Mouse (Mus musculus) gastrocnemius, postnatal 14 days (tissue): Measurements from ENCODE around the gene Ltbp3. TPM values are rescaled to one million over a fixed set of nuclear protein-coding genes. Genes with fewer than 3 reads are reported as not detected.

Experiments used
- DNase-seq: peaks from one replicate; pipeline ENCODE4 v3.0.0; 2021; ENCODE audit warnings: mixed read lengths
- intact Hi-C: fragments of 180-260 bp; cut with DNase I; formaldehyde crosslinking; loops from one replicate; pipeline ENCODE4 v1.15.1; 2025; ENCODE audit warnings: low total_unique reads
- total RNA-seq, 2 experiments: library from RNA; stranded (reverse); gene quantifications; 2 replicates each; pipeline ENCODE4 v1.2.3; 2021

Ltbp3 gene
- total RNA-seq, 2 experiments from 2014 or later = 57.0 to 66.4 TPM

DNA sequence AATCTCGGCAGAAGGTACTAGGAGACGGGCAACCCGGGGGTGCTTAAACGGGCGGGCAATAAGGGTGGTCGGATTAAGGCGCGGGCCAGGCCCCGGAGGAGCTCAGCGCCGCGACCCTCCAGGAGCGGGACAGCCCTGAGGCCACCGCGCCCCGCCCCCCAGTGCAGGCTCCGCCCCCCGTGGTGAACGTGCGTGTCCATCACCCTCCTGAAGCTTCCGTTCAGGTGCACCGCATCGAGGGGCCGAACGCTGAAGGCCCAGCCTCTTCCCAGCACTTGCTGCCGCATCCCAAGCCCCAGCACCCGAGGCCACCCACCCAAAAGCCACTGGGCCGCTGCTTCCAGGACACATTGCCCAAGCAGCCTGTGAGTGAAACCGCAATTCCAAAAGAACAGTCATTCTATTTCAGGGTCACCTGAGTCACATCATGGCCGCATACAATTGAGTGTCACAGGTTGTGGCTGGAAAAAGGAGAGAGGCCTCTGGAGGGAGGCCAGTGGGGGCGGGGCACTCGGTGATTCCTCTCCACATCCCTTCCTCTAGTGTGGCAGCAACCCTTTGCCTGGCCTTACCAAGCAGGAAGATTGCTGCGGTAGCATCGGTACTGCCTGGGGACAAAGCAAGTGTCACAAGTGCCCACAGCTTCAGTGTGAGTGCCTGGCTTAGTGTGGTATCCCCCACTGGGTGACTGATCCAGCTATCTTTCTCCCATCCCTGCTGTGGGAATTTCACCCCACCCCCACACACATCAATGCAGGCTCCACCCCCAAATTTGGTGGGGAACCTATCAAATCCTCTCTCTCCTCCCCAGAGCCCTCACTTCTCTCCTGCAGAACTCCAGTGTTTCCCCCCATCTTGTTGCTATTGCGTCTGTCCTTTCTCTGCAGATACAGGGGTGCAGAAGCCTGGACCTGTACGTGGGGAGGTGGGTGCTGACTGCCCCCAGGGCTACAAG lies 5.3 kb downstream of the Ltbp3 start:
- no peak for DNase-seq
- intact Hi-C loops = no loop called here

DNA sequence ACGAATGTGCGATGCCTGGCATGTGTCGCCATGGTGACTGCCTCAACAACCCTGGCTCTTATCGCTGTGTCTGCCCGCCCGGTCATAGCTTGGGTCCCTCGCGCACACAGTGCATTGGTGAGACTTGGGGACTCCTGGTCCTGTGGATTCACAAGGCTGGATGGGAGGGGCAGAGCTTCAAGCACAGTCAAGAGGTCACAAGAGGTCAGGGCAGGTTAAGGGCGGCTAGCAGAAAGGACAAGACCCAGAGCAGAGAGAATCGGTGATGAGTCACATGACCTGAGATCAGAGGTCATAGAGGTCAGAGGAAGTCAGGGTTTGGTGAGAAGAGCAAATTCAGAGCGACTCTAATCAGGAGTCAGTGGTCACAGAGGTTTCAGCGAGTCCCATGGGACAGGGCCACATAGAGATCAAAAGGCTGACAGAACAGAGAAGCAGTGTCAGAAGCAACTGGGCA lies 6.2 kb downstream of the Ltbp3 start:
- DNase-seq = no peak
- intact Hi-C loops = no loop called here

DNA sequence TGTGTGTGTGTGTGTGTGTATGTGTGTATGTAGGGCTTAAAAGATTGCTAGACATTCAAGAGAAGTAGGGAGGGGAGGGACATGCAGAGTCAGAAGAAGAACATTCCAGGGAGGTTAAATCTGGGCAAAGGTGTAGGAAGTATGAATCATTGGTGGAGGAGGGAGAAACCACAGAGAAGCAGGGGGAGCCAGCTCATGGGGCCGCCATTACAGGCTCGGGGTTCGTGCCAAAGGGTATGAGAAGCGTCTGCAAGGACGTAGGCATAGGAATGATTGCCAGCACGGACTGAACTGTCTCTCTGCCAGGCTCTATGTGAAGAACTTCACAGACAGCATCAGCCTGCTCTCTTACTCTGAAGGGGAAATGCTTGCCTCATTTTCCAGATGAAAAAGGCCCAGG lies 8.8 kb downstream of the Ltbp3 start:
- intact Hi-C loops = no loop called here
- DNase-seq = no peak

DNA sequence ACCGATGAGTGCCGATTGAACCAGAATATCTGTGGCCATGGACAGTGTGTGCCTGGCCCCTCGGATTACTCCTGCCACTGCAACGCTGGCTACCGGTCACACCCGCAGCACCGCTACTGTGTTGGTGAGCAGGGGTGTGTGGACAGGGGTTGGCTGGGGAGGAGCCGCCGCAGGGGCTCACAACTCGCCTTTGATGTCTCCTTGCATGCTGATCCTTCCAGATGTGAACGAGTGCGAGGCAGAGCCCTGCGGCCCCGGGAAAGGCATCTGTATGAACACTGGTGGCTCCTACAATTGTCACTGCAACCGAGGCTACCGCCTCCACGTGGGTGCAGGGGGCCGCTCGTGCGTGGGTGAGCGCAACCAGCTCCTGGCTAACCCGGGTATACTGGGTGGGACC lies 10.2 kb downstream of the Ltbp3 start:
- DNase-seq = no peak
- intact Hi-C loops = no loop called here

DNA sequence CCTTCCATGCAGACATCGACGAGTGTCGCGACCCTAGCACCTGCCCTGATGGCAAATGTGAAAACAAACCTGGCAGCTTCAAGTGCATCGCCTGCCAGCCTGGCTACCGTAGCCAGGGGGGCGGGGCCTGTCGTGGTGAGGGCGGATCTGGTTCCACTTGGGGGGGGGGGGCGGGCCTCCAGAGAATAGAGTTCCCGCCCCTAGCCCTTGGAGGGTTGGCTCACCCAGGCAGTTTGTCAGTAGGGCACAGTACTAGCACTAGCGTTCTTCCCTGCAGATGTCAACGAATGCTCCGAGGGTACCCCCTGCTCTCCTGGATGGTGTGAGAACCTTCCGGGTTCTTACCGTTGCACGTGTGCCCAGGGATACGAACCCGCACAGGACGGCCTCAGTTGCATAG lies 11.0 kb downstream of the Ltbp3 start:
- intact Hi-C loops = no loop called here
- no peak for DNase-seq

DNA sequence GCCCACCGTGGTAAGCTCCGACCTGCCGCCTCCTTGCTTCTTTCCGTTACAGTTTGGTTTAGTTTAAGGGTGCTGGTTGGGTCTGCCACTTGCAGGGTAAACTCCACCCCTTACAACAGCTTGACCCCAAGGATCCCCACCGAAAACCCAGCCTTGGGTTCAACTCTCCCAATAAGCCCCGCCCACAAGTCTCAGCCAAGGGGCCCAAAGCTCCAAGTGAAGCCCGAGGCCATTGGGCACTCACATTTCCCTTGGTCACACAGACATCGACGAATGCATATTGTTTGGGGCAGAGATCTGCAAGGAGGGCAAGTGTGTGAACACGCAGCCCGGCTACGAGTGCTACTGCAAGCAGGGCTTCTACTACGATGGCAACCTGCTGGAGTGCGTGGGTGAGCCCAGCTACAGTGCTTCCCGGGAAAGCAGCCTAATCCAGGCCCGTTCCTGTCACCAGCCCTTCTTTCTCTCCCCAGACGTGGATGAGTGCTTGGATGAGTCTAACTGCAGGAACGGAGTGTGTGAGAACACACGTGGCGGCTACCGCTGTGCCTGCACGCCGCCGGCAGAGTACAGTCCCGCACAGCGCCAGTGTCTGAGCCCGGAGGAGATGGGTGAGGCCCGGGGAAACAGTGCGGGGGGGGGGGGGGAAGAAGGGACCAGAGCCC lies 15.7 kb downstream of the Ltbp3 start:
- intact Hi-C loops = no loop called here
- no peak for DNase-seq

DNA sequence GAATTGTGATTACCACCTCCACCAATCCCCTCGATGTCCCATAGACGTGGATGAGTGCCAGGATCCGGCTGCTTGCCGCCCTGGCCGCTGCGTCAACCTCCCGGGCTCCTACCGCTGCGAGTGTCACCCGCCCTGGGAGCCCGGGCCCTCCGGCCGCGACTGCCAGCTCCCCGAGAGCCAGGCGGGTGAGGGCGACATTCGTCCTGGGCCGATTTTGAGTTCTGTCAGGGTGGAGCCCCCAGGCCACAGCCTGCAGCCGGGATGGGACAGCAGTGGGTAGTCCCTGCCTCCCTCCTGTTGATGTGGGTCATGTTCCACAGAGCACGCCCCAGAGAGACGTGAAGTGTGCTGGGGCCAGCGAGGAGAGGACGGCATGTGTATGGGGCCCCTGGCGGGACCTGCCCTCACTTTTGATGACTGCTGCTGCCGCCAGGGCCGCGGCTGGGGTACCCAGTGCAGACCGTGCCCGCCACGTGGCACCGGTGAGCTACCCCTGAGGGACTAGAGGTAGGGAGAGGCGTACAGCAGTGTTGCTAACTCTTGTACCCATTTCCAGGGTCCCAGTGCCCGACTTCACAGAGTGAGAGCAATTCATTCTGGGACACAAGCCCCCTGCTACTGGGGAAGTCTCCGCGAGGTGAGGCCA lies 16.4 kb downstream of the Ltbp3 start:
- intact Hi-C loops = no loop called here
- no peak for DNase-seq

DNA sequence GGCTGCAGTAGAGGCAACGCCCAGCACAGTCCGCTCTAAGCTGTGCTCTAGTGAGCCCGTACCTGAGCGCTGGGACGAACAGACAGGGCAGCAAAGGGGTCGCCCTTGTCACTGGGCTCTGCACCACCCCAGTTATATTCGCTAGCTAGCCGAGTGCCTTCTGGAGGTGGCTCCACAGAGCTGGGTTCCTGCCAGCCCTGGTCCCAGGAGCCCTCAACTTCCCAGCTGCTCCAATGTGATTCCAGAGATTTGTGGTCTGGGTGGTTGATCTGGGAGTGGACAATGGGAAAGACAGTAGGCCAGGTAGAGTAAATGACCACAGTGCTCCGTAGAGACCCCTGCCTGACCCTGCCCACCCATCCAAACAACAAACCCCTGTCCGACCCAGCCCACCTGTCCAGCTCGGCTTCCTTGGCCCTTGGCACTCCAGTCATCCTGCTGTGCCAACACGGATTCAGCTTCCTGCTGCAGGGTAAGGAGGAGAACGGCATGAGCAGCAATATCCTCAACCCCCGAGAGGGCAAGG lies 18.2 kb downstream of the Ltbp3 start:
- no peak for DNase-seq
- intact Hi-C loops = no loop called here

DNA sequence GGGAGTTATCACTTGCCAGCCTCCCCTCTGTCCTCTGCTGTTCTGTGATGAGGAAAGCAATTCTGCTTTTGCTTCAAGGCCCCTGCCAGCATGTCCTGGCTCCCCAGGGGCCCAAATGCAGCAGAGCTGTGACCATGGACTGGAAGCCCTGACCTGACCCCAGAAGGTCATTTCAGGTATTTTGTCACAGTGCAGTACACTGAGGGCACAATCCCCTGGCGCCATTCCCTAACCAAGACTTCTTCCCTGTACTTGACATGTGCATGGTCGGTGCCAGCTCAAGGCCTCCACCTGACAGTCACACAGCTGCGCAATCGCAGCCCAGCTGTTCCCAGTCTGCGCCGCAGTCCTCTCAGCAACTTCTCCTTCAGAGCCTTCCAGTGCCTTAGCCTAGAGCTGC lies 22.5 kb downstream of the Ltbp3 start:
- intact Hi-C loops = no loop called here

DNA sequence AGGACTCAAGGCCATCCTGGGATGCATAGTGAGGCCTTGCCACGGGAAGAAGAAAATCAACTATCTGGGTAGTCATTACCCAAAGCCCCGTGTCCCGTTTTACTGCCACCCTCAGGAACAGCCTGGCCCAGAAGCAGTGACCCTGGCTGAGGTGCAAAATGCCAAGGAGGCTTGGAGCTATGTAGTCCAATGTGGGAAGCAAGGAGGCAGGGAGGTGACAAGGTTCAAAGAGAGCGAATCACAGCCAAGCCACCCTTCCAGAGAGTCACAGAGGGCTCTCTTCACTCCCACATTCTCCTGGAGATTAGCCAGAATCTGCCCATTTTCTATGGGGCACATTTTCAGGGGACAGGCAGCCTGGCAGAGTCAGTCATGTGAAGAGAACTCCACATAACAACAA lies 26.6 kb downstream of the Ltbp3 start:
- intact Hi-C loops = no loop called here
- DNase-seq = no peak

More for the DNA sequence above, 22.5 kb downstream of the Ltbp3 start:
- no peak for DNase-seq

DNA sequence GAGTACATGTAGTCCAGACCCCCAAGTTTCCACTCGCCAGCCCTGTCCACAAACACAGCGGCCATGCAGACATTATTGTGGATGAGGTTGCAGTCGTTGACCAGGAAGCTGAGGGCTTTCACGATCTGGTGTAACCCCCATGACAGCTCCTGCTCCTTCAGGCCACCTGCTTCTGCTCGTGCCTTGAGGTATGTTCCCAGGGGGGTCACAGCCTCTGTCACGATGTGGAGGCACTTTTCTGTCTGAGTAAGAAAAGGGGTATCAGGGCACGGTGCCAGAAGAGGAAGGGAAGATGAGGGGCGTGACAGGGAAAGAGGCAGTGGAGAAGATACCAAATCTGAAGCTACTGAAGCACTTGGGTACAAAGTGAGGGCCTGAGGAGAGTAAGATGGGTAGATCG lies 29.6 kb downstream of the Ltbp3 start:
- intact Hi-C loops = no loop called here
- DNase-seq = no peak

DNA sequence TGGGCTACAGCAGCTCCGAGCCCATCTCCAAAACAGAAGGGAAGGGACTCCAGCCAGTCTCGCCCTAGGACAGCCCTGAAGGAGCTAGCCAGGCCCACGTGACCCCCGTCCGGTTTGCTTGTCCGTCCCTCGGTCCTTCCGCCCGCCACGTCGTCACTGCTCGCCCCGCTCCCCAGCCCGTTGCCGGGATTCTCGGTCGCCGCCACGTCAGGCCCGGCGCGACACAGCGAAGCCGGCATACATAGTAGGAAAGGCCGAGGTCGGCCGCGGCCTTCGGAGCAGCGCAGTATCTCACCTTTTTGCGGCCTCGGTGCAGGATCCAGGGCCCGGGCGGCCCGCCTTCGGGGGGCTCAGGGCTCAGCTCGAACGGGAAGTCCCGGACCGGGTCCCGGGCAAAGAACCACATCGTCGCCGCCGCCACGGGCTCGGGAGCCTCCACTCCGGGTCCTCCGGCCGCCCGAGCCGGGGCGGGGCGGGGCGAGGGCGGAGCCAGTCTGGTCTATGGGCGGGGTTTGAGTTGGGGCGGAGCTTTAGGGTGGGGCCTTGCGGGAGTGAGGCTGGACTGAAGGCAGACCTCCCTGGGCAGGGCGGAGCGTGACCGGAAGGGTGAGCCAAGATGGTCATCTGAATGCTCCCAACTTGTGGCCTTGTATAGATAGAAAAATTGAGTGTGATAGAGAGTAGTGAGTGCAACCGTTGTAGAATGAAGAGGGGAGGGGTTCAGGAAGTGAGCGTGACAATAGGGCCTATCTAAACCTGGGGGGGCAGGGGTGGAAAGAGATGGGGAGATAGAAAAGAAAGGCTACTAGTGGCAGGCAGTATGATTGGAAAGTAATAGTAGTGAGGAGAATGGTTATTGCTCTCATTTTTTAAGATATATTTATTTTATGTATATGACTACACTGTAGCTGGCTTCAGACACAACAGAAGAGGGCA lies 30.5 kb downstream of the Ltbp3 start, which contains the start of gene Scyl1:
Gene Scyl1 (minus strand): TSS at position 495 of the 936 bp plus-strand sequence.
- intact Hi-C loops = no loop called here
- DNase-seq = peak; percentile 93

DNA sequence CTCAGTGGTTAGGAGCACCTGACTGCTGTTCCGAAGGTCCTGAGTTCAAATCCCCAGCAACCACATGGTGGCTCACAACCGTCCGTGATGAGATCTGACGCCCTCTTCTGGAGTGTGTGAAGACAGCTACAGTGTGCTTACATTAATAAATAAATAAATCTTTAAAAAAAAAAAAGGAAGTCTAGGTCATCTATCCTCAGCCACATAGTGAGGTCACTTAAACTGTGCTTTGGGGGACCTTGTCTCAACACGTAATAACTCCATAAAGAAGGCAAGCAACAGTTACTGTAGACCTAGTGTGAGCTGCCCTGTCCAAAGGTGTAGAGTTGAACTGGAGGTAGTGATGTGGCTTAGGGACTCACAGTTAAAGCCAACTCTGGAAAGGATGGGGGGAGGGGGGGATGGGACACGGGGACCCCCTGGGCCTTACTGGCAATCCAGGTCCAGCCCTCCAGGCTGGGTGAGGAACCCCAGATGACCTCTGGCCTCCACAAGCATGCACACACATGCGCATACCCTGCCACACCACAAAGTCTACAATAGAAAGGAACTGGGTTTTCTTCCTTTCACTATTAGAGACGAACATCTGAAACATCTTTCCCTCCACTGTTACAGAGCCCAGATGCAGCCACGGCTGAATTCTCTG lies 36.8 kb downstream of the Ltbp3 start:
- DNase-seq = no peak
- intact Hi-C loops = loop anchor here (5.0 kb wide), 2 partner anchors 40 to 65 kb away; no protein-coding TSS in a partner anchor

DNA sequence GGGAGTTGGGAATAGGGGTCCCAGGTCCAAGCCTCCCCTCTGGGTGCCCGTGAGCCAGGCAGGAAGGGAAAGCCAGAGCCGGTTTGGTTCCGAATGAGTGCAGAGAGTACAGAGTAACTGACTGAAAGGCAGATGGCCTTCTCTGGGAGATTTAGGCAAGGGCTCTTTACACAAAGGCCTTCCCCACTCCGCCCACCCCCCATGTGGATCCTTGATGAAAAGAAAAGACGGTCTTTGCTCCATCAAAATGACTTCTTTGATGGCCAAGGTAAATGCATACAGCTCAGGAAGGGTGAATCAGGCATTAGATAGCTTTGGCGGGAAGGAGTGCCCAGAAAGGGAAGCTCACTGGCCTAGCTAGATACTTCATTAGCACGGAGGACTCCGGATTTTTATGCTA lies 37.6 kb downstream of the Ltbp3 start:
- no peak for DNase-seq
- intact Hi-C loops = loop anchor here (5.0 kb wide), 2 partner anchors 41 to 66 kb away; no protein-coding TSS in a partner anchor

DNA sequence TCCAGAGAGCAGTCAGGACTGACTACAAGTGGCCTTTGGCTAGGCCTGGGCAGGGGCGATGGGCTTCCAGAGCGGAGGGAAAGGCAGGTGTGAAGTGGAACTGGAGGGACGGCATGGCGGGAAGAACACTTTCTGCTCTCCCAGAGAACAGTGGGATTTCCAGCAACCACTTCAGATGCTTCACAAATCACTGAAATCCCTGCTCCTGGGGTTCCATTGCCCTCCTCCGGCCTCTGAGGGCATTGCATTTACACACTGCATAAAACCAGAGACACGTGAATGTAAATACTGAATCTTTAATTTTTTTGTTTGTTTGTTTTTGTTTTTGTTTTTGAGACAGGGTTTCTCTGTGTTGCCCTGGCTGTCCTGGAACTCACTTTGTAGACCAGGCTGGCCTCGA lies 39.5 kb downstream of the Ltbp3 start:
- no peak for DNase-seq
- intact Hi-C loops = no loop called here

DNA sequence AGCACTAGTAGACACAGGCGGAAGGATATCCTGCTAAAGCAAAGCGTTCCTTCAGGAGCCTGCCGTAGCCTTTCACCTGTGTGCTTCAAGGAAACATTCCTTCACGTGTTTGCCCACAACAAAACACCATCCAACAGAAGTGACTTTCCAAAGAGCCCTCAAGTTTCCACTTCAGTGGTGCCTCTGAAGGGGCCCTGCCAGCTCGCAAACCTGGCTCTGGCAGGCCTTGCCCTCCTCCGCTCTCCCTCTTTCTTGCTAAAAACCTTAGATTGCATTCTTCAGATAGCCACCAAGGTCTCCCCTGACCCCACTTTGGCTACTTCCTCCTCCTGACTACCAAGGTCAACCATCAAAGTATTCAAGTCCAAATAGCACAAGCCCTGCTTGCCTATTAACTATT lies 40.8 kb downstream of the Ltbp3 start:
- no peak for DNase-seq
- intact Hi-C loops = no loop called here

DNA sequence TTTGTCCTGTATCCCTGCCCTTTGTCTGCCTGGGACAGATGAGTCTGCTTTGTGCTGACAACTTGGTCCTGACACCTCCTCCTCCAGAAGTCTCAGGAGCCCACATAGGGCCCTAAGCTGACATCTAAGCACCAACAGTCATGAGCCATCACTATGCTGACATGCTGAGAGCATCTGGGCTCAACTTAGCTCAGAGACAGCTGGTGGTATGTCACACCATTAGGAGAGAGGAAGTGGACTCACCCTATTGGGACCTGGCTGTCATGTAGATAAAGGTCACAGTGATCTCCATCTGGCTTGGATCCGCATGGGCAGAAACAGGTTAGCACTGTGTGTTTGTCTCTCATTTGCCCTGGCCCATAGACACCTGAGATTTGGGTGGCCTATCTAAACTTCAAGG lies 41.4 kb downstream of the Ltbp3 start:
- intact Hi-C loops = no loop called here
- no peak for DNase-seq

DNA sequence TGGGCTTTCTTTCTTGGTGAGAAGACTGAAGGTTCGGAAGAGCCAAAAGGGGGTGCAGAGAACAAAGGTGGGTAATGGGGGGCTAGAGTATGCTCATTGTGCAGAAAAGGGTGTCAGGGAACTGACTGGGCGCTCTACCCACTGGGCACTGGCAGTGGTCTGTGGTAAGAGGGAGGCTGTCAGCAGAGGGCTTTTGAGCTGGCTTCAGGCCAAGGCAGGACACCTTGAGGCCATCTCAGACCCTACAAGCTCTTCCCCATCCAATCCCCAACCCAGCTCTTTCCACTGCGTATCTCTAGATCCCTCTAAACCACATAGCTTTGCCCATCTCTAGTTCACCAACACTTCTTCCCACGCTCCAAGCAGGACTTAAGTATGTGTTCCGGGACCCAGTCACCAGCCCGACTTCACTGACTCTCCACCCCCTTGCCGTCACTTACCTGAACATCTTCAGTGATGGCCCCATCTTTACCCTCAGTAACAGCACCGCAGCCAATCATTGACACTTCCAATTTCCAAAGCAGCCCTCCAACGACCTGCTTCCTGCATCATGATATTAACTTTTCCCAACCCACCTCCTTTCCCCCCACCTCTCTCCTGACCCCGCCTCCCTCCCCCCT lies 44.4 kb downstream of the Ltbp3 start:
- no peak for DNase-seq
- intact Hi-C loops = loop anchor here (5.0 kb wide), 1 partner anchor 97 kb away; no protein-coding TSS in a partner anchor
